Comparison of ENCODE assay signal across 14 mouse cellular contexts in genomic region chr12:35827797-35828196, GRCm38 (mm10).
"Had no signal": no experiment of that assay in that cellular context is flagged by ENCODE, and none has a peak within 500 bp of the region (broad histone marks: within the 10 kb centered on the region; RNA-seq: fewer than 3 reads in every experiment).

No protein-coding gene starts in this region.

- H3K36me3 ChIP-seq: limb, embryonic 10.5 days; liver, embryonic 12.5 days; midbrain, embryonic 13.5 days had no signal

- H3K9me3 ChIP-seq: limb, embryonic 10.5 days; liver, embryonic 12.5 days; midbrain, embryonic 13.5 days had no signal

- H3K9ac ChIP-seq: liver, embryonic 12.5 days; lung, embryonic 14.5 days; midbrain, embryonic 13.5 days had no signal

- H3K27ac ChIP-seq: limb, embryonic 10.5 days; liver, embryonic 12.5 days; macrophage; midbrain, embryonic 13.5 days; stomach, postnatal 0 days had no signal

- ATAC-seq: inflammation-experienced regulatory T-cells, adult 6 months; intestine, postnatal 0 days; liver, embryonic 12.5 days; midbrain, embryonic 13.5 days had no signal

- H3K27me3 ChIP-seq: liver, embryonic 12.5 days; midbrain, embryonic 13.5 days had no signal

- DNase-seq: kidney, adult 8-10 months; kidney, postnatal 25 days; layer of hippocampus, adult 9-11 months; lung, embryonic 14.5 days; lung, postnatal 10 days; right cerebral cortex, postnatal 4 days; thymus, adult 18-20 months had no signal

- H3K4me3 ChIP-seq: limb, embryonic 10.5 days; liver, embryonic 12.5 days; midbrain, embryonic 13.5 days had no signal

- H3K4me2 ChIP-seq: liver, embryonic 12.5 days; lung, embryonic 14.5 days; midbrain, embryonic 13.5 days had no signal
